Mouse (Mus musculus) urinary bladder, postnatal 10 days (tissue): ENCODE results near the gene Dhh.

Experiments
- DNase-seq: peaks from one replicate; pipeline ENCODE4 v3.0.0; 2022; ENCODE audit warnings: low spot score

Gene Dhh

DNA sequence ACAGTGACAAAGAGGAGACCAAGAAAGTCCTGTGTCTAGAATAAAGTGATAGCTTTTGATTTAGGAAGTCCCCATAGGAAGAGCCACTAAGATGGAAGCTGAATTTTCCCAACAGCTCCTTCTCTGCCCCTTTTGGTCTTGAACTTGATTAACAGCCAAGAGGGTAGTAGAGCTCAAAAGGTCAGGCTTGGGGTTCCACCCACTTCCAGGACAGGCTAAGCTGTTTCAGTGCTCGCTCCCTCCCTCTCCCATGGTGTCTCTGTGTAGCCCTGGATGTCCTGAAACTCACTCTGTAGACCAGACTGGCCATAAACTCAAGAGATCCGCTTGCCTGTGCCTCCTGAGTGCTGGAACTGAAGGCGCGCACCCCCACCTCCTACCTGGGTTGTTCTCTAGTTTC is 17.7 kb upstream of the Dhh start:
- DNase-seq = no peak

DNA sequence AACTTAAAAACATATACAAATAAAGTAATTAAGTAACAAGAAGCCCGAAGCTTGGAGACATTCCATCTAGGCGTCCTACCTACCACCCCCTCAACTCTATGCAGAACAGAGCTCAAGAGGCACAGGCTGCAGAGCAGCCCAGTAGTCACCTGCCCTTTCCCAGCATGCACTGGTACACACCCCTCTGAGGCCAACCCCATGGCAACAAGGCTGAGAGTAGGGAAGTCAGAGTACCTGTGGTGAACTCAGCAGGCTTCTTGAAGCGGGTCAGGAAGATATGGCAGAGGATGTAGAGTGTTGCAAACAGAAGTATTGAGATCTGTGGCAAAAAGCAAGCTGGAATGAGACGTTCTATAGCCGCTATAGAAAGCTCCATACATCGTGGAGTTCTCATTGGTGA is 16.6 kb upstream of the Dhh start:
- DNase-seq = no peak

DNA sequence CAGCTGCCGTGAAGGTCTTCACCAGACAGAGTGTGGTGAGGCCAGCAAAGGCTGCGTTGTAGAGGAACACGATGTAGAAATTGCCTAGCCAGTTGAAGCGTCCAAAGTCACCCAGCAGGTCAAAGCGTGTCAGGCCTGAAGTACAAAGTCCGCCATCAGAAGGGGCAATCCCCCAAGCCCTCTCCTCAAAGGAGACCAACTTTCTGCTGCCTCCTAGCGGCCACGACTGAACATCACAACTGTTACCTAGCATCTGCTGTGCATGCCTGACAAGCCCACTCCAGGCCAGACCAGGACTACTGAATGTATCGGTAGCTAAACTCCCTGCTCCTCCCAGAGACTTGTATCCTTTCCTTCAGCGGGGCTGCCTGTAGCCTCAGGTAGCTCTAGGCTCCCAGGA is 6.4 kb upstream of the Dhh start:
- no peak for DNase-seq

DNA sequence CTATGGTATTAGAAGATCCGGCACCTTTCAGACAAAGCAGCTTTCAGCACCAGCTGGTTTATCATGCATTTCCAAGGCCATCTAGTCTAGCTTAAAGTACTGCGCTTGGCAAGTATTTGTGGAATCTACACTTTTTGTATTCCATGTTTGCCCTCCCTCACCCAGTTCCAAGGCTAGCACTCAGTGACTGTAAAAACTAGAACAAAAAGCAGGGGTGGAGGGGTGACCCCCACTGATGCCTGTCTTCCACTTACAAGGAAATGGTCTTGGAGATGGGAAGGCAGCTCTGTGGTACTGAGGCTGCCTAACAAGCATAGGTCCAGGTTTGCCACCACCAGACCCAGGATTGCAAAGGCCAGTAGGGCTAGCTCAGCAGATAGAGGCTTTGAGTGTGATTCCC is 4.3 kb upstream of the Dhh start:
- no peak for DNase-seq

DNA sequence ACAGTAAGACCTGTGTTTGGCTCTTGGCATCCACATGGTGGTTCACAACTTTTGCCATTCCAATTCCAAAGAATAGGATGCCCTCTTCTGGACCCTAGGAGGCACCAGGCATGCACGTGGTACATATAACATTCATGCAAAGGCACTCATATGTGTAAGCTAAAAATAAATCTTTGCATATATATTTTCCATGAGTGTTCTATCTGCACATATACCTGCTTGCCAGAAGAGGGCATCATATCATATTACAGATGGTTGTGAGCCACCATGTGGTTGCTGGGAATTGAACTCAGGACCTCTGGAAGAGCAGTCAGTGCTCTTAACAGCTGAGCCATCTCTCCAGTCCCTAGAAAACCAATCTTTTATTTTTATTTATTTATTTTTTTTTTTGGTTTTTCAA is 3.2 kb upstream of the Dhh start:
- no peak for DNase-seq

DNA sequence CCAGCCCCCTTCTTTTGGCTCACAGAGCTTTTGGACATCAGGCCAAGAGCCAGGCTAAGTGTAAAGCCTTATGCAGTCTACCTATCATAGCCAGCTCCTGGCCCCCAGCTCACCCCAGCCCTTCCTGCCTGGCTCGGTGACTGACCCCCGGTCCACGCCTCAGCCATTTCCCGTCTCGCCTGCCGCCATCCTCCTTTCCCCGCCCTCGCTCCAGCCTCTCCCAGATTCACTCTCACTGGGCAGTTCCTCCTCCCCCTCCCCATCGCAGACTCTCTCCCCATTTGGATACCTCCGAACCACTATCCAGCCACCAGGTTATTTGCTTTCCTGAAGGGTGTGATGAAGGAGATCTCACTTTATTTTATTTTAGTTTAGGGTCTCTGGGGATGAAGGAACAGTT is 845 bp downstream of the Dhh start:
- DNase-seq = no peak

DNA sequence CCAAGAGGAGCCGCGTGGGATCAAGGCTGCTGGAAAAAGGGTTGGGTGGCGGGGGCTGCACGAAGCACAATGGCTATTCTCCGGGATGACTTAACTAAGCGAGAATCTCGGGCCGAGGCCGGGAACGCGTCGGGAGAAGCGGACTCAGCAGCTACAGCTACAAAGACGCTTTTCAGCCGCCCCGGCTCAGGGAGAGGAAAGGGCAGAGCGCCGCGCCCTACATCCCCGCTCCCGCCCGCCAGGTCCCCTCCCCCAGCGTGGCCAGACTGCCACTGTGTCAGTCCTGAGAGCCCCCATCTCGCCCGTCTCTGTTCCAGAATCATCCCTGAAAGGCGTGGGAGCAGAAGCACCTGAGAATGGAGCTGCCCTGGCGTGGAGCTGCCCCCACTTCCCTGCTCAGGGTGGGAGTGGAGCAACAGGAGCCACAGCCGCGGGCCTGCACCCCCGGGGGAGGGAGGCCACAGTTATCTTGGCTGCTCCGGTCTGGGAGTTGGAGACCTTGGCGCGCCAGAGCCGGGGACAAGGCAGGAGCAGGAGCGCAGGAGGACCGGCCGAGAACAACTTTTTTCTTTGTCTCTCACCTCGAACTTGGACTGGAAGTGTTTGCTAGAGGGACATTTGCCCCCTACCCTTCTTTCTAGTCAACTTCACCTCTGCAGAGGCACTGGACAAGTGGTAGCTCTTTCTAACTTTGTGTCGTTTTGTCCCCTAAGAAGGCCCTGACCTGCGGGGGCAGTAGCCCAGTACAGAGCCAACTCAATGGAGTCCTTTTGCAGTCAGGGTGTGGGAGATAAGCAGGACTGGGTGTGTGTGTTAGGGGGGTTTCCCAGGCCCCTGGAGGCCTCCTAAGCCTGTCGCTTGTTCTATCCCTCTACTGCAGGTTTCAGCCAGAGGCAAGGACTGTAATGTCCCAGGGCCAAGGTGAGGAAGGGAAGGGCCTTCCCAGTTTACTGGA is 2.4 kb downstream of the Dhh start:
- DNase-seq = no peak

DNA sequence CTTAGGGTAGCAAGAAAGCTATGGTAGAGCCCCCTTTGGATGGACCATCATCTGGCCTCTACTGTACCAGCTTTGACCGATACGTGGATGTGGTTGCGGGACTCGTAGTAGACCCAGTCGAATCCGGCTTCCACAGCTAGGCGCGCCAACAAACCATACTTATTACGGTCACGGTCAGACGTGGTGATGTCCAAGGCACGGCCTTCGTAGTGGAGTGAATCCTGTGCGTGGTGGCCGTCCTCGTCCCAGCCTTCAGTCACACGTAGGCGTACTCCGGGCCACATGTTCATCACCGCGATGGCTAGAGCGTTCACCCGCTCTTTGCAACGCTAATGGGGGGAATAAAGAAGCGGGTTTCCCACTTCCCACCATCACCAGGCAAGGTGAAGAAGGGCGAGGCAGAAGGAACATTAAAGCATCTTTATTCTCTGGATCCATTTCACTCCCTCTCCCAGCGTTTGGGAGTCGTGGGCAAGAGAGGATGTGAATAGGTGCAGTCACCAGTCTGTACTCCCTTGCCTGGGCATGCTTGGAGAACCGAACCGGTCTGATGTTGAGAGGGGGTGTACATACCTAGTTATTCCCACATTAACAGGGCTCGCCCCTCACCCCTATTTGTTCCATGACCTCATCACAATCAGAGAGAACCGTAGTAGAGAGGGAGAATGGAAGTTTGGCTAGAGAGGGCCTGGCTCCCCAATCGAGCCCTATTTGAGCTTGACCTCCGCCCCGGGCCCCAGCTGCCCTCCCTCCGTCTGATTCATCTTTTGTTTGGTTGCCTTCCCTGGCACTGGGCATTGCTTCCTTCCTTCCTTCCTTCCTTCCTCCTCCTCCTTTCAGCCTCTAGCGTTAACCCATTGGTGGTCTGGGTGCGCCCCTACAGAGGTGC is 3.4 kb downstream of the Dhh start:
- DNase-seq = no peak

DNA sequence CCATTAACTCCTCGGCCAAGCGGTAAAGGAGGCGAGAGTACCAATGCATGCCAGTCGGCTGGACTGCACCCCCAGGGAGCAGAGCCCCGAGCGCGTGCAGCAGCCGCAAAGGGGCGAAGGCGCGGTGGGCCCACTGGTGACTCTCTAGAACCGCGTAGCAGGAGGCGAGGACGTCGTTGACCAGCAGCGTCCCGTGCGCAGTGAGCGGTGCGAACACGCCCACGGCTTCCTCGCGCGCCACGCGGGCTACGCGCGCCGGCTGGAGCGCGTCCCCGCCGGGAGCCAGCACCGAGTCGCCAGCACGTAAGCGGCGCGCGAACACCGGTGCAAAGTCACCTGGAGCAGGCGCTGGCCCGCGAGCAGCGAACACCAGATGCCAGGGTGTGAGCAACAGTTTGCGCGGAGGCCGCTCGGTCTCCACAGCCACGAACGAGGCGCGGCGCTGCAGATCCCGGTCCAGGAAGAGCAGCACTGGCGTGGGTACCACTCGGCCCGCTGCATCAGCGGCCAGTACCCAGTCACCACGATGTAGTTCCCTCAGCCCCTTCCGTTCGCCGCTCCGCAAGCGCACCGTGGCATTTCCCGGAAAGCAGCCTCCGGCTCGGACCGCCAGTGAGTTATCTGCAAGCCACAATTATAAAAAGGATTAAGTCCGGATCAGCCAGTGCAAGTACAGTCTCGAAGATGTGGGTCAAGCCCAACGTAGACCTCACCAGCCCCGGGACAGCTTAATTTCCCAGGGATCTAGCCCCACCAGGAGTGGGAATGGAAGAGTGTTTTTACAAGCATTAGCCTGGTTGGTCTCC is 4.2 kb downstream of the Dhh start, which contains the start of gene Rhebl1:
Gene Rhebl1 (minus strand): TSS at position 601 of the 806 bp plus-strand sequence.
- DNase-seq = no peak

DNA sequence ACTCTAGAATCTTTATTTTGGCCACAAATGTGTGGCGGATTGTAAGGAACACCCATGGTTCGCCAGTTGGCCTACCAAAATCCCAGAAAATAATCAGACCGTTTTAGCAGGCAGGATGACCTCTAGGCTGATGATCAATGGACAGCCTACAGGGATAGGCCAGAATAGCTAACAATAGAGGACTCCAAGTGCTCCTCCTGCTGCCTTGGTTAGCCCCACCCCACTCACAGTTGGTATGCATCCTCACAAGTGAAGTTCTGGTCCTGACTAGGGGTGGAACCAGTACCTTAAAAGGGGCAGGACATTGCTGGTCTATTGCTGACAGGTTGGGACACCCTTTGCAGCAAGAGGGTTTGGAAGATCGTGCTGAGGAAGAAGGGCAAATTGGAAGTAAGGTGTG is 5.3 kb downstream of the Dhh start:
- DNase-seq = no peak

DNA sequence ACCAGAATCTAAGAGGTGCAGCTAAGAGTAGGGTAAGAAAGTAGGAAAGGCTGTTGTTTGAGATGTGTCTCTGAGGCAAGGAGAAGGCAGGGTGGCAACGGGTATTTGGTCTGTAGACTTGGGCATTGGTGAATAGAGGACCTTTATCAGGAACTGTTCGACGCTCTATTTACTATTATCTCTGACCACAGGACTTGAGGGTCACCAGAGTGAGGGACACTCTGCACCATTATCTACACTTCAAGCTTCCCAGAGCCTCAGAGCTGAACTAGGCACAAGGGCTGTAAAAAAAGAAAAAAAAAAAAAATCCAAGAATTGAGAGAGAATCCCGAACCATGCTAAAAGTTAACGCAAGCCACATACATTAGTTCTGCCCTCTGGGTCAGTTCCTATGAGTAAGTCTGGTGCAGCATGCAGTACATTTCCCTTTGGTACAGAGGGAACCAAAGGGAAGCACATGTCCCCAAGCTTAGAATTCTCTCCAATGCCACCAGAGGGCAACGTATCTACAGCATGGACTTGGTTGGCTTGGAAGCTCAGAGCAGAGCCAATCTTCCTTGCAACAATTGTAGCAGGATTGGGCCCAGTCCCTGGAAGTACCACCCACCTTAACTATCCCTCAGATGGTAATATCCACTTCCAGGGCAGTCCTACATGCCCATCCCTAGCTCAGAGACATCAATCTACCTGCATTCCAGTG is 6.3 kb downstream of the Dhh start:
- DNase-seq = no peak

DNA sequence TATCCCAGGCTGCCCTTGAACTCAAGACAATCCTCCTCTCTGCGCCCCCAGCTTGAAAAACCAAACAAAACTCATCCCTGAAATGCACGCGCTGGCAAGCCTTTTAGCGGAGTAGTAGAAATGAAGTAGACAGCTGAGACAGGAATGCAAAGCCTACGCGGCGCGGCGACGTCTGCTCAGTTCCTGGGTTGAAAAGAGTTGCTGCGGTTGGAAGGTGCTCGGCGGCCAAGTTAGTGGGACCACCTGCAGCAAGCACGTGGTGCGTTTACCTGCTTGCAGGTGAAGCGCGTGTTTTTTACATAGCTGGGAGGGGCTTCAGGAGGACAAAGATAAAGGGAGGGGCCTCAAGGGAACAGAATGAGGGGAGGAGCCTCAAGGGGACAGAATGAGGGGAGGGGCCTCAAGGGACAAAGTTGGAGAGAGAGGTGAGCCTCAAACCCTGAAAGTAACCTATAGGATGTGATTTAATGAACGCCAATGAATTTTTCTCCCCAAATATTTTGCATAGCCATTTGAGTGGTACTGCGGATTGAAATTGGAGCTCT is 7.1 kb downstream of the Dhh start:
- DNase-seq = no peak

DNA sequence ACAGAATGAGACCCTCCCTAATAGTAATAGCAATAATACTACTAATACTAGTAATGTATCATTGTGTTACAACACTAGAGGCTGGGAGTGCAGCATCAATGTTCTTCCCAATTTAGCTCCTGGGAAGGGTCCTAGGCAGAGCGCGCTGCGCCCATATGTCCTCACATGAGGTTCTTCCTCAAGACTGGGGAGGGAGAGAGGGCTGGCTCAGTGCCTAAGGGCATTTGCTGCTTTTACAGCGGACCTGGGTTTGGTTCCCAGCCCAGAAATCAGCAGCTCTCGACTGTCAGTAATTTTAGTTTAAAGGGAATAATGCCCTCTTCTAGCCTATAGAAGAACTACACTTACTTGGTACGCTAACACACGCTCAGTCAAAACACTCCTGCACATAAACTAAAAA is 10.8 kb downstream of the Dhh start:
- DNase-seq = no peak

DNA sequence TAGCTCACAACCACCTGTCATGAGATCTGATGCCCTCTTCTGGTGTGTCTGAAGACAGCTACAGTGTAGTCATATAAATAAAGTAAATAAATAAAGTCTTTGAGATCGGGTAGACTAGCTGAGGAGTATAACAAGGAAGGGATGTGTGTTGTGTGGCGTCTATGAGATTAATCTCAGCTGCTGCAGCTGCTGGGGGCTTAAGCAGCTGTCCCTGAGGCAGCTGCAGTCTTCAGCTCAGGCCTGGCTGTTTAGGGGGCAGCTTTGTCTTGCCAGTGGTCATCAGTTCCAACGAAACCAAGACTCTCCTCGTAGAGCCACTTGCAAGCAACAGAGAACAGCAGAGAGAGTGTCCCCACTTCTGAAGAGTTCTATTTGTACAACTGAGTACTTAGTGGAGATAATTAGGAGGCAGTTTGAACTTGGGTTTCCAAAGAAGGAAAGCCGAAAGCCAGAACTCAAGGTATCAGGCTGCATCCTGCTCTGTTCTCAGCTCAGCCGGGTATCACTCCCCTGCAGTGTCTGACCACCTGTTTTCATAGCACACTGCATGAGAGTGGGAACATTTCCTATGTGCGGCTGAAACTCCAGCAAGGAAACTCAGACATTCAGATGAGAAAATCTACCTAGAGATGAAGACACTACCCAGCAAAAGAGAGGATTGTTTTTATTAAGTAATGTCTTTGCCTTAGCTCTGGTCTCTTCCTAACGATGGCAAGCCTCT is 11.5 kb downstream of the Dhh start:
- no peak for DNase-seq

DNA sequence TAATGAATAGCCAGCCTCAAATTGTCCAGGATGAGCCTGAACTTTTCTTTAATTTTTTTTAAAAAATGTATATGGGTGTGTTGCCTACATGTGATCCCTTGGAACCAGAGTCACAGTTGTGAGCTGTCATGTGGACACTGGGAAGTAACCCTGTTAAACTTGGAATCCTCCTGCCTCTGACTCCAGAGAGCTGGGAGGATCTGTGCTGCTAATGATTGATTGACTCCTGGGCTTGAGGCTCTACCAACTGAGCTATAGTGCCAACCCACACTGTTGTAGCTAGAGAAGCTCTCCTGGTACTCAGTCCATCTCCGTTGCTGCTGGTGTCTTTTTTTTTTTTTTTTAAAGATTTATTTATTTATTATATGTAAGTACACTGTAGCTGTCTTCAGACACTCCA is 14.2 kb downstream of the Dhh start:
- DNase-seq = no peak

DNA sequence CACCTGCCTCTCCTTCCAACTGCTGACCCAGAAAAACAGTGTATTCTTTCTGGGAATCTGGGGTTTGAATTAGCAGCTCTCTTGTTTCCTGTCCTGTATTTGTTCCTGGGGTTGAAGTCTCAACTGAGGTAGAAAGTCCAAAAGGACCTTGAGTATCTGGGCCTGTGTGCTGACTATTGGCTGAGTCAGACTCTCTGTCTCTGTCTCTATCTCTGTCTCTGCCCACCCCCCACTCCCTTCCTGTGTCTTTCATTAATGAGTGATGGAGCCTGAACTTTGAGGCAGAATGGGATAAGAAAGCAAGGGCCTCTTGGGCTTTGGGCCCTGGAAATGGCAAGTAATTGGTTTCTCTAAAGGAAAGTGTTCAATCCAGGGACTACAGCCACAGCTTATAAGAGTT is 14.7 kb downstream of the Dhh start:
- no peak for DNase-seq

DNA sequence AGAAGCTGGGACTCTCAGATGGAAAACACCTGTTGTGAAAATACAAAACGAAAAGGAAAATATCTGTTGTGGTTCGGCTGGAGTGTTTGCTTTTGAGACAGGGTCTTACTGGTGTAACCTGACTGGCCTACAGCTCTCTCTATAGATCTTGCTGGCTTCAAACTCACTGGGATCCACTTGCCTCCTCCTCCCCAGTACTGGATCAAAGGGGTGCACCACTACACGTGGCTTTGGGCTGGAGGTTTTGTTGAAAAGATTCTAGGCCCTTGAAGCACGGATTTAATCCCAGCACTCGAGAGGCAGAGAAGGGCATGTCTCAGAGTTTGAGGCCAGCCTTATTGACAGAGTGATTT is 16.7 kb downstream of the Dhh start:
- no peak for DNase-seq

DNA sequence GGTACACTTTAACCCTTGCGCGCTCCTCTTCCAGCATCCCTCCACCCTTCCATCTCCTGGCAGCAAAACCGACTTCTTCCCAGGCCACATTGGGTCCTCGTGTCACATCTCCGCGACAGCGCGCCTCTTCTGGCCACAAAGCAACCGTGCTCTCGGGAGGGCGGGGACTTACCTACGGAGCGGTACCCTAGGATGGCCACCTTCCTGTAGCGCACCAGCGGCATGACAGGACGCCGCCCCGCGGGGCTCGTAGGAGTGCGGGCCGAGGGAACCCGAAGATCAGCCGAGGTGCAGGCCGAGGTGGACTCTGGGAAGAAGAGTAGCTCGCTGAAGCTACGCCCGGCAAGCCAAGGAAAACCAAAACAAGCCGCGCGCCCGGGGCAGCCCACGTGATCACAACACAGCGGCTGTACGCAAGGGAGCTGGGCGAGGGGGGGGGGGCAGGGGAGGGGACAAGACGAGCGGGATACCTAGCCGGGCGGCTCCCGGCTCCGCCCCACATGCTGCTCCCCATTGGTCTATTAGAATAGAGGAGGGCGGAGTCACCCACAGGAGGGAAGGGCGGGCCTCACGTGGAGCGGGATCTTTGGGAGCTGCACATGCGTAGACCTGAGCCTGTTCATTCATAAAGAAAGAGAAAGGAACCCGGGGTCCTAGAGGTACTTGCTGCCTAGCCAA is 17.2 kb downstream of the Dhh start:
- no peak for DNase-seq

DNA sequence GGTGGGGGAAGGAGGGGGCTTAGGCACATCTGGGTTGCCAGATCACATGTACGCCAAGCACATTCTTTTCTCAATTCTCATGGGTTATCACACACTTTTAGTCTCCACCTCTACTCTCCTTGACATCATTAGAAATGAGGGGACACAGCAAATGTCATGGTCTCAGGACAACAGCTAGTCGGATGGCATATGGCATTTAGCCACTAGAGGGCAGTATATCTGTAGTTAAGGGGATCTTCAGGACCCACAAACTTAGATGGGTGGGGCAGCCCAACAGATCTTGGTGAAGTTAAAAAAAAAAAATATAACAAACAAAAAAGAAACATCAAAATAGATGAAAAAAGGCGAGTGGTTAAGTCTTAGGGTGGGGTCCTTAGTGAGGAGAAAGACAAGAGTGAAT is 21.0 kb downstream of the Dhh start:
- DNase-seq = no peak
